In the genomic region with DNA sequence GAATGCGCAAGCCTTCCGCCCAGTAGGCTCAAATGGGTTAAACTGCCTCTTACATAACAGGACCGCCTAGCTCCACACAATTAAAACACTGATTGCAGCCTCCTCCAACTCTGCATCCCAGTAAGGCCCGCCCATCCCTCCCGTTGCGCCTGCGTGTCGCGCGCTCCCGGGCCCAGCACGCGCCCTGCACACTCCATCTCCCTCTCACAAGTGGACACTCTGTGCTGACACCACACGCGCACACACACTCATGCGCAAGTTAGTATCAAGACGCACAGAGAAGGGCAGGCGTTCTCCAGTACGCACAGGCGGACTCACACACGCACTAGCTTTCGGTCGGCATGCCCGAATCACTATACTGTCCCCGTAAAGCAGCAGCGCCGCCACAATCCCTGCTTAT, we compare ENCODE assay signal across 8 mouse cellular contexts. TPM values are rescaled to one million over a fixed set of nuclear protein-coding genes. Genes with fewer than 3 reads are reported as not detected.
DNase-seq lines count a peak whose midpoint lies in the region; ATAC-seq lines count a peak whose summit lies in the region.

No protein-coding gene starts in this region.

- peaks cover 17% of the 10 kb centered on the region for H3K4me1 ChIP-seq in hindbrain, embryonic 15.5 days (replicated peaks)

- H3K4me2 ChIP-seq in hindbrain, embryonic 15.5 days: peak overlapping the region; percentile 84

- no peaks in the 10 kb centered on the region for H3K9me3 ChIP-seq in hindbrain, embryonic 15.5 days

- 0% methylated on average over 27 of the region's 27 CpGs for WGBS in hindbrain, embryonic 15.5 days

- H3K9ac ChIP-seq in hindbrain, embryonic 15.5 days: peak overlapping the region; percentile 61

- DNase-seq in R1 (ENCODE audit: low read depth, low spot score) (peak; percentile 72), MN1 (ENCODE audit: low spot score) (no peak)
- peak; percentile 92 to 93 for DNase-seq in cerebellum, postnatal 36 days
- DNase-seq in gastrocnemius, adult 18-20 months (ENCODE audit: low spot score): peak; percentile 44
- peak; percentile 89 for DNase-seq in left cerebral cortex, adult 11 months (ENCODE audit: low spot score)
- peak; percentile 43 for DNase-seq in lung, postnatal 25 days (ENCODE audit: low spot score)
- DNase-seq in right cerebral cortex, adult 2 months (ENCODE audit: low spot score in 2 of 2): peak; percentile 91

- peak; percentile 91 for ATAC-seq in hindbrain, embryonic 15.5 days (ENCODE audit: low FRiP score, low read depth)

- no peaks in the 10 kb centered on the region for H3K36me3 ChIP-seq in hindbrain, embryonic 15.5 days

- H3K27me3 ChIP-seq in hindbrain, embryonic 15.5 days: no peaks in the 10 kb centered on the region

- H3K27ac ChIP-seq in hindbrain, embryonic 15.5 days (replicated peaks): peak overlapping the region; percentile 97

- peak overlapping the region; percentile 69 for H3K4me3 ChIP-seq in hindbrain, embryonic 15.5 days

RNA-seq across cellular contexts. Expression of gene Negr1, which starts 0.8 kb away (rescaled TPM):
- under 1 TPM; 0.45 to 0.64 TPM for total RNA-seq in gastrocnemius, adult 18-20 months (2021)
- 49.8 and 53.7 TPM in 2 replicates for polyA plus RNA-seq in hindbrain, embryonic 15.5 days (2015; fragmentation: Nextera tagmentation; extraction: Ambion mirVana)
